Mouse (Mus musculus): ENCODE measurements around the gene Zfp385c.

GRCm38 (mm10) chr11:100671049-100671448, 21.2 kb downstream of the Zfp385c start:
- TF ChIP-seq GATA1 (IDR thresholded peaks at IDR 0.05; ENCODE audit: borderline replicate concordance, low read length), result no peak
- no peak for TF ChIP-seq FLI1 (IDR thresholded peaks at IDR 0.05; ENCODE audit: low read length)
